Mouse (Mus musculus): ENCODE data around the gene Ccr1l1. TPM values are rescaled to one million over a fixed set of nuclear protein-coding genes. Genes with fewer than 3 reads are reported as not detected.
A peak's percentile ranks its signal among the peaks of the same experiment; 100 is the strongest.
"Not testable (repeated sequence)": the region's sequence is repeated elsewhere in the genome, so short reads cannot be mapped to it uniquely, and the experiment has no call there.

Ccr1l1 gene
- polyA plus RNA-seq, 1 experiment from 2014 or later: not detected

DNA sequence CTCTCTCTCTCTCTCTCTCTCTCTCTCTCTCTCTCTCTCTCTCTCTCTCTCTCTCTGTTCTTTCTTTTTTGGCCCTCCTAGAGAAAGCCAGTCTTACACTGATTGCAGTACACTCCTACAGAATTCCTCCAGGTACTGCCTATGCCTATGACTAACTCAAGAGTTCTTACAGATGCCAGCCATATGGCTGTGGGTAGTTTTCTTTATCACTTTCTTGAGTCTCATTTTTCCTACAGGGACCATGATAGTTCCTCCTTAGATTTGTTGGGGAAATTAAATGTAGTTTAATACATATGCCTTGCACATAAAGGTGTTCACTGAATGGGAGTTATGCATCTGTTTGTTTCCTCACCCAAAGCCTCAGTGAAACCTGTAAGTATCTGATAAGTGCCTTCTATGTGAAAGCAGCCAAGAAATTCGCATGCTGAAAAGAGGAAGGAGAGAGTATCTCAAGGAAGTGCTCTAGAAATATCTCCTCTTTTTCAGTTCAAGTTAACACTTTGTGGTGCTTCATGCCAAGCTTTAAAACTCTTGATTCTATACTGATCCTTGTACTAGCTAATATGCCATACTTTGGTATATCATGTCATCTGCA is 13.2 kb upstream of the Ccr1l1 start:
- no peaks in the 10 kb centered on the region for H3K27me3 ChIP-seq (ENCODE audit: control insufficient read depth, insufficient read depth, low read length)
- ATAC-seq (ENCODE audit: low FRiP score): no peak

DNA sequence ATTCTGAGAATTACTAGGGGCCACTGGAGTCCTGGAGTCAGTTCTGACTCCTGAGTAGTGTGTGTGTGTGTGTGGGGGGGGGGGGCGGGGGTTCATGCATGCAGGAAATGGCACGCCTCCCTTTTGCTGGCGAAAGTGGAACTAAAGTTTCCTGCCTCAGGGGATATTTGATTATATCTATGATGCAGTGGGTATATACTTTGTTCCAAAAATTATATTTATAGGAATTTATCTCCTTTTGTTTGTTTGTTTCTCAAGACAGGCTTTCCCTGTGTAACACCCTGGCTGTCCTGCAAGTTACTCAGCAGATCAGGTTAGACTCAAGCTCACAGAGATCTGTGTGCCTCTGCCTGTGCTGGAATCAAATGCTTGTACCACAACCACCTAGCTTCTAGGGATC is 11.5 kb upstream of the Ccr1l1 start:
- Histone ChIP-seq H3K4me3 (ENCODE audit: low read depth, low read length) (no peak overlapping the region), H3K27me3 (ENCODE audit: control insufficient read depth, insufficient read depth, low read length) (no peaks in the 10 kb centered on the region), H3K4me1 (ENCODE audit: control insufficient read depth, insufficient read depth, low read length) (no peaks in the 10 kb centered on the region), H3K9me3 (ENCODE audit: control insufficient read depth, low read length) (no peaks in the 10 kb centered on the region), H3K36me3 (ENCODE audit: control insufficient read depth, insufficient read depth, low read length) (no peaks in the 10 kb centered on the region), H3K4me2 (no peak overlapping the region), H3K9ac (ENCODE audit: low read length) (no peak overlapping the region), H3K27ac (ENCODE audit: low read depth, low read length) (no peak overlapping the region)
- DNase-seq (ENCODE audit: low spot score, missing footprints) (no peak), ATAC-seq (ENCODE audit: low FRiP score) (no peak)
- WGBS: 93% methylated on average over 2 of the region's 3 CpGs

More for the DNA sequence above, 13.2 kb upstream of the Ccr1l1 start:
- no peak overlapping the region for H3K4me3 ChIP-seq (ENCODE audit: low read depth, low read length)
- no peaks in the 10 kb centered on the region for H3K36me3 ChIP-seq (ENCODE audit: control insufficient read depth, insufficient read depth, low read length)
- H3K4me2 ChIP-seq: no peak overlapping the region
- H3K9me3 ChIP-seq (ENCODE audit: control insufficient read depth, low read length): no peaks in the 10 kb centered on the region
- WGBS: 54% methylated on average over 1 of the region's 1 CpGs
- no peak for DNase-seq (ENCODE audit: low spot score, missing footprints)
- H3K27ac ChIP-seq (ENCODE audit: low read depth, low read length): no peak overlapping the region
- H3K4me1 ChIP-seq (ENCODE audit: control insufficient read depth, insufficient read depth, low read length): no peaks in the 10 kb centered on the region
- H3K9ac ChIP-seq (ENCODE audit: low read length): no peak overlapping the region

DNA sequence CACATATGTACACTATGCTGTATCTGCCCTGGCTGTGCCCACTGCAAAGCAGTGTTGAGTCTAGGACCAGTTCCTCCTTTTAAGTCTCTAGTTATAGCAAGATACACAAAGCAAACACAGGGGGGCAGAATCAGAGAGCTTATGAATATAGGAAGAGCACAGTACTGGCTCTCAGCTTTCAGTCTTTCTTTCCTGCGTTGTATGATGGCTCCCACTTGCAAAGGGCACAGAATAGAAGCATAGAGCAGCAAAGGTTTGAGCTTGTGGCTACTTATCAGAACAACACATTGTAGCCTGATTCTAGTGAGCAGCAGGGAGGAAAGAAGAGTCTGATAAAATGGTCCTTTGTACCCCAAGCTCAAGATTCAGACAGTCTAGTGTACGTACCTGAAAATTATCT is 8.0 kb upstream of the Ccr1l1 start:
- DNase-seq (ENCODE audit: low spot score, missing footprints): no peak
- Histone ChIP-seq H3K4me1 (ENCODE audit: control insufficient read depth, insufficient read depth, low read length) (no peaks in the 10 kb centered on the region), H3K36me3 (ENCODE audit: control insufficient read depth, insufficient read depth, low read length) (no peaks in the 10 kb centered on the region), H3K9me3 (ENCODE audit: control insufficient read depth, low read length) (no peaks in the 10 kb centered on the region), H3K4me2 (no peak overlapping the region), H3K27ac (ENCODE audit: low read depth, low read length) (no peak overlapping the region), H3K27me3 (ENCODE audit: control insufficient read depth, insufficient read depth, low read length) (no peaks in the 10 kb centered on the region), H3K4me3 (ENCODE audit: low read depth, low read length) (no peak overlapping the region), H3K9ac (ENCODE audit: low read length) (no peak overlapping the region)
- WGBS: 86% methylated on average over 2 of the region's 2 CpGs
- ATAC-seq (ENCODE audit: low FRiP score): no peak

DNA sequence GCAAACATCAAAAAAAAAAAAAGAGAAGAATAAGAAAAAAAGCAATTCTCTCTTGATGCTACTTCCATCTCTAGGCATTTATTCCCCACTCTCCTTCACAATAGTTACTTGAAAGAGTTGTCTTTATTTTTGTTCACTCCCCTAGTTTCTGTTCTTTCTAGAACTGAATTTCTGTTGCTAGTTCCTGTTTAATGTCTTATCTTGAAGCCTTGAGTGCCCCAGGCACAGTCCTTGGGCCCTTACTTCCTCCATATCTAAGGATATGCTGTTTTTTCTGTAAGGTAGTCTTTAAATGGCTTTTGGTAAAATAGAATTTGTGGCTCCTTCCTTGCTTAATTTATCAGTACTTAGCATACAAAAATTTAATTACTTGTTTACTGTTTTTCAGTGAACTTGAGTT is 6.7 kb upstream of the Ccr1l1 start:
- DNase-seq (ENCODE audit: low spot score, missing footprints): no peak
- ATAC-seq (ENCODE audit: low FRiP score): no peak
- no peaks in the 10 kb centered on the region for H3K36me3 ChIP-seq (ENCODE audit: control insufficient read depth, insufficient read depth, low read length)
- no peak overlapping the region for H3K4me2 ChIP-seq
- no peak overlapping the region for H3K4me3 ChIP-seq (ENCODE audit: low read depth, low read length)
- no peaks in the 10 kb centered on the region for H3K27me3 ChIP-seq (ENCODE audit: control insufficient read depth, insufficient read depth, low read length)
- H3K27ac ChIP-seq (ENCODE audit: low read depth, low read length): no peak overlapping the region
- H3K4me1 ChIP-seq (ENCODE audit: control insufficient read depth, insufficient read depth, low read length): no peaks in the 10 kb centered on the region
- no peak overlapping the region for H3K9ac ChIP-seq (ENCODE audit: low read length)
- H3K9me3 ChIP-seq (ENCODE audit: control insufficient read depth, low read length): no peaks in the 10 kb centered on the region

DNA sequence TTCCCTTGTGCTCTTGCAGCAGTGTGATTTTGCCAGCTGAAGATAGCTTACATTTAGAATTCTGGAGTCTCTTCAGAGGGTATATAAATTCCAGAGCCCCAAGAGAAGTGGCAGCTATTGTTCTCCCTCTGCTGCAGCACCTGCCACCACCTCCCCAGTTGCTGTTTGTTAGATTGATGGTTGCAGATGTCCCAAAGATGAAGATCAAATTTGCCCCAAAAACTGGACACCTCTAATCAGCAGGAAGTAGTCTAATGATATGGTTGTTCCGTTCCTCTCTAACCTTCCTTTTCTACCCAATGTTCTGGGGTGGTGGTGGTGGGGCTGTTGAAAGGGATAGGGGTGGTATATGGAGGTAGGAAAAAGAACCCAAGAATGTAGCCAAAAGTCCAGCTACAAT is 4.5 kb upstream of the Ccr1l1 start:
- Histone ChIP-seq H3K27ac (ENCODE audit: low read depth, low read length) (no peak overlapping the region), H3K4me3 (ENCODE audit: low read depth, low read length) (no peak overlapping the region), H3K4me2 (no peak overlapping the region), H3K4me1 (ENCODE audit: control insufficient read depth, insufficient read depth, low read length) (no peaks in the 10 kb centered on the region), H3K27me3 (ENCODE audit: control insufficient read depth, insufficient read depth, low read length) (no peaks in the 10 kb centered on the region), H3K36me3 (ENCODE audit: control insufficient read depth, insufficient read depth, low read length) (no peaks in the 10 kb centered on the region), H3K9me3 (ENCODE audit: control insufficient read depth, low read length) (no peaks in the 10 kb centered on the region), H3K9ac (ENCODE audit: low read length) (no peak overlapping the region)
- WGBS: 93% methylated on average over 1 of the region's 1 CpGs
- no peak for ATAC-seq (ENCODE audit: low FRiP score)
- DNase-seq (ENCODE audit: low spot score, missing footprints): no peak

DNA sequence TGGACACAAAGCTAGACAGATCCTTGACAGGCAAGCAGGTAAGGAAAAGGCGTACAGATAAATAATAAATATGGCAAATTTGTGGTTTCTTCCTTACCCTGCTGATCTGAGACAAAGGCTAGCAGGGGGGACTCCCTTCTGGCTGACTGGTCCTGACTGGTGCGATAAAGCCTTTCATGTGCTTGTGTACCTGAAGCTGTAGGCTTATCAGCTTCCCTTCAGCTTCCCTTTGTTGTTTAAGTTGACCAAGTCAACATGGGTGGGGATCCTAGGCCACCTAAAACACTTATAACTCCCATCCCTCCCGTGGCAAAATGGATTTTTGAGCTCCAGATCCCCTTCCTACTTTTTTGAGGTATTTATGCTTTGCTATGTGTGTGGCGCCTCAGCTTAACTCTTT is 3.7 kb upstream of the Ccr1l1 start:
- Histone ChIP-seq H3K27ac (ENCODE audit: low read depth, low read length) (no peak overlapping the region), H3K9me3 (ENCODE audit: control insufficient read depth, low read length) (no peaks in the 10 kb centered on the region), H3K4me3 (ENCODE audit: low read depth, low read length) (no peak overlapping the region), H3K4me2 (no peak overlapping the region), H3K36me3 (ENCODE audit: control insufficient read depth, insufficient read depth, low read length) (no peaks in the 10 kb centered on the region), H3K27me3 (ENCODE audit: control insufficient read depth, insufficient read depth, low read length) (no peaks in the 10 kb centered on the region), H3K9ac (ENCODE audit: low read length) (no peak overlapping the region), H3K4me1 (ENCODE audit: control insufficient read depth, insufficient read depth, low read length) (no peaks in the 10 kb centered on the region)
- ATAC-seq (ENCODE audit: low FRiP score) (no peak), DNase-seq (ENCODE audit: low spot score, missing footprints) (no peak)
- 74% methylated on average over 4 of the region's 4 CpGs for WGBS

DNA sequence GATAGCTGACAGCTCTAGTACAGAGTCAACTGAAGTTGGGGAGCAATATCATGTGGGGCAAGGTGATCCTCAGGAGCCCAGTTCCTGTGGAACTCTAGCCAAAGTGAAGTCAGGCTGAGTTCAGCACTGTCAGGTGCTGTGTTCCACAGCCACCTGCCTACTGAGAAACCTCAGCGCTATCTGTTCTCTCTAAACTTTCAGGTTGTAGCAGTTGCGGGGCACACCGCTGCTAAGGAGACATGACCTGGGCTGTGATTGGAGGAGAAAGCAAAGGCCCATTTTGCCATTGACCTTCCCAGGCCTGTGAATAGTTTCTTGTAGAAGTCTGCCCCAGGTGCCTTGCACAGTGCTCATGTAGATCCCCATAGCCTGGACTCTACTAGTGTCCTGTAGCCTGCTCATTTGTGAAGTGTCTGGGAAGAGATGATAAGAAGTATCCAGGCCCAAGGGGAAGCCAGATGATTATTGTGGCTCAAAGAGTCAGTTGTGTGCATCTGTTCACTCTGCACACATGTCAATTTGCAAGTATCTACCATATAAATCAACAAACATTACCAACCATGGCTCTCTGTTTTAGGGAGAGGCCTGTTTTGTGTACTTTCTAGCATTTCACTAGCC is 2.8 kb upstream of the Ccr1l1 start:
- not testable (repeated sequence) for H3K4me2 ChIP-seq; H3K27ac ChIP-seq (ENCODE audit: low read depth, low read length); H3K9ac ChIP-seq (ENCODE audit: low read length); H3K27me3 ChIP-seq (ENCODE audit: control insufficient read depth, insufficient read depth, low read length); H3K9me3 ChIP-seq (ENCODE audit: control insufficient read depth, low read length); DNase-seq (ENCODE audit: low spot score, missing footprints); H3K4me3 ChIP-seq (ENCODE audit: low read depth, low read length); H3K36me3 ChIP-seq (ENCODE audit: control insufficient read depth, insufficient read depth, low read length); ATAC-seq (ENCODE audit: low FRiP score); H3K4me1 ChIP-seq (ENCODE audit: control insufficient read depth, insufficient read depth, low read length)
- no CpG with 5 or more reads among the region's 3 CpGs for WGBS

DNA sequence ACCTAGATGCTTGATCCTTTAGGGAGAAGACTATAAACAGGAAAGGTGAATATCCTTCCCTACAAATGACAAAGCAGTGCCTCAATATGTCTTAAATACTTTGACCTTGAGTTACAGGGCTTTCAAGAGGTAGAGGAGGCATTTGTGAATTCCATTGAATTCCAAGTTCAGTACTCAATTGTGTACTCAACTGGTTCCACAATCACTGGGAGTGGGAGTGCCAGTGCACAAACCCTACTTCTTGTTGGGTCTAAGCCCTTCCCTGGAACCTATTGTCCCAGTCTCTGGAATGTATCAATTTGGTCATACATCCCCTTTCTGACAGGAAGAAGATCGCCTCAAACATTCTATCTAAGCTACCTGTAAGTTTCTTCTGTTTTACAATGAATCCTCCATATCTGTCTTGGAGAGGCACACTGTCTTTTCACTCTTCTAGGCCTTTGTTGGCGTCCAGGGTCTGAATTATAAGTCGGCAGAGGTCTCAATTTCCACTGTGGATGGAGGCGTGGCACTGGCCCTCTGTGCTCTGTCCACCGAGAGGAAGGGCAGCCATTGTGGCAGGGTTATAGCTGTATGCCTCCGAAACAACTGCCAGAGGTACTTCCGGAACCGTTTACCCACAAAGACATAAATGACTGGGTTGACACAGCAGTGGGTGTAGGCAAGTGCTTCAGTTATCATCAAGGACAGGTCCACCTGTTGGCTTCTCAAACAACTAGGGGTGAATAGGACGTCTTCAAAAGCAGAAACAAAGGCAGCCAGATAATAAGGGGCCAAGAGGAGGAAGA is 1.1 kb downstream of the Ccr1l1 start:
- H3K4me1 ChIP-seq (ENCODE audit: control insufficient read depth, insufficient read depth, low read length): no peaks in the 10 kb centered on the region
- no peak overlapping the region for H3K27ac ChIP-seq (ENCODE audit: low read depth, low read length)
- DNase-seq (ENCODE audit: low spot score, missing footprints): no peak
- H3K27me3 ChIP-seq (ENCODE audit: control insufficient read depth, insufficient read depth, low read length): no peaks in the 10 kb centered on the region
- ATAC-seq (ENCODE audit: low FRiP score): no peak
- WGBS: 84% methylated on average over 9 of the region's 9 CpGs
- no peak overlapping the region for H3K9ac ChIP-seq (ENCODE audit: low read length)
- H3K36me3 ChIP-seq (ENCODE audit: control insufficient read depth, insufficient read depth, low read length): no peaks in the 10 kb centered on the region
- no peaks in the 10 kb centered on the region for H3K9me3 ChIP-seq (ENCODE audit: control insufficient read depth, low read length)
- H3K4me3 ChIP-seq (ENCODE audit: low read depth, low read length): no peak overlapping the region
- H3K4me2 ChIP-seq: no peak overlapping the region

DNA sequence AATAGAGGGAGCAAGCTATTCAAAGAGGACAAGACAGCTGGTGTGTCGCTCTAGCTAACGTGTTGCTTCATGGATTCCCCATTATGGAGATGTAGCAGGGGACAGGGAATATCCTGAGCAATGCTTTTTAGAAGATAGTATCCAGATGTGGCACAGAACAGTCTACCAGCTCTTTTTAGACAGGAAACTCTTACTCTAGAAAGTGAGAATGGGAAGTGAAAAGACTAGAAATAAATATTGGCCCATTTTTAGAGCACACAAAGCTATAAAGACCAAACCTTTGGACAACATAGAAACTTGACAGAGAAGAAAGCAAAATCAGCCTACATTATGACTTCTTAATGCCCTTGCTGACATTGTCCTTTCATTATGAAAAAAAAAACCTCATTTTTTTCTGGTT is 2.6 kb downstream of the Ccr1l1 start:
- ATAC-seq (ENCODE audit: low FRiP score) (no peak), DNase-seq (ENCODE audit: low spot score, missing footprints) (peak; percentile 12)
- WGBS: 74% methylated on average over 2 of the region's 2 CpGs
- Histone ChIP-seq H3K4me3 (ENCODE audit: low read depth, low read length) (no peak overlapping the region), H3K27me3 (ENCODE audit: control insufficient read depth, insufficient read depth, low read length) (no peaks in the 10 kb centered on the region), H3K9me3 (ENCODE audit: control insufficient read depth, low read length) (no peaks in the 10 kb centered on the region), H3K4me1 (ENCODE audit: control insufficient read depth, insufficient read depth, low read length) (no peaks in the 10 kb centered on the region), H3K36me3 (ENCODE audit: control insufficient read depth, insufficient read depth, low read length) (no peaks in the 10 kb centered on the region), H3K27ac (ENCODE audit: low read depth, low read length) (no peak overlapping the region), H3K9ac (ENCODE audit: low read length) (no peak overlapping the region), H3K4me2 (no peak overlapping the region)

Data from midbrain, embryonic 11.5 days (tissue).